Mouse (Mus musculus): ENCODE measurements around the gene Ndnf.

Gene Ndnf

GRCm38 (mm10) chr6:65671451-65671850 lies at the start of gene Ndnf:
Gene Ndnf (plus strand): TSS chr6:65671590.
- peak in 1 of 2 experiments; percentile 7 for DNase-seq (ENCODE audit: low spot score in 2 of 2)

DNA sequence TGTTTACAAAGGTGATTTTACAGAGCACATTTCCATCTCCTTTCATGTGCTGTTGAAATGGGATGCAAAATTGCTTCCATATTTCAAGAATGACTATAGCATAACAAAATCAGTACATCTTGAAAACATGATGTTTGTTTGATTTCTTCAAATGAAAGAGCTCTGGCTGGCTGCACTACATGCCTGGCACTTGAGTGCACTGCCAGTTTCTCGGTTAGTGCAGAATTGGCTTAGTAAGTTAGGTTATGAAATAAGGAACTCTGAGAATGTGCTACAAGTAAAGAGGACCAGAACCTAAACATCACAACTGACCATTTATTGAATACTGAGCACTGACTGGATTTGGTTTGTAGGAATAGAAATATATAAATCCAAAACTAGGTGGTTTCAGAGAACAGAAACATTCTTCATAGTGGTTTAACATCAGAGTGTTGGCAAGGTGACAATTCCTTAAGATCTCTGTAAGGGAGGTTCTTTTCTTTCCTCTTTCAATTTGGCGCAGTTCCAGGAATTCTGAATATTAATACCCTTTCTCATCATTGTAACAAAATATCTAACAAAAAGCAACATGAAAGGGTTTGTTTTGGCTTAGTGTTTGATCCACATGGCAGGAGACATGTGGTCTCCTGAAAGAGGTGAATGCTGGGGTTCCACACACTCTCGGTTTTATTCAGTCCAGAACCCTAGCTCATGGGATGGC lies 48.2 kb upstream of the Ndnf start:
- DNase-seq (ENCODE audit: low spot score in 2 of 2) = no peak

DNA sequence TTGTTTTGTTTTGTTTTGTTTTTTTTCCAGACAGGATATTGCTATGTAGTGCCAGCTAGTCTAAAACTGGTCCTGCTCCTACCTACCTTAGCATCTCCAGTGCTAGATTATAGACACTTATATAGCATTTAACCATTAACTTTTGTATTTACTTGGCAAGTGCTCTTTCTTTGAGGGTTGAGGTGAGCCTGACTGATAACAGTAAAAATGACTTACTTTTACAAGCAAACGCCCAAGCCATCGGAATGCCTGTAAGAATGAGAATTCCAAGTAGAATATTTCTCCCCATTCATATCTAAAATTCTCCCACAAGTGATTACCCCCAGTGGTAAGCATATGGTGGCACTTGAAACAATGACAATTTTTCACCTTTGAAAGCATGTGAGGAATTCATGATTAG lies 40.8 kb upstream of the Ndnf start:
- no peak for DNase-seq (ENCODE audit: low spot score in 2 of 2)

DNA sequence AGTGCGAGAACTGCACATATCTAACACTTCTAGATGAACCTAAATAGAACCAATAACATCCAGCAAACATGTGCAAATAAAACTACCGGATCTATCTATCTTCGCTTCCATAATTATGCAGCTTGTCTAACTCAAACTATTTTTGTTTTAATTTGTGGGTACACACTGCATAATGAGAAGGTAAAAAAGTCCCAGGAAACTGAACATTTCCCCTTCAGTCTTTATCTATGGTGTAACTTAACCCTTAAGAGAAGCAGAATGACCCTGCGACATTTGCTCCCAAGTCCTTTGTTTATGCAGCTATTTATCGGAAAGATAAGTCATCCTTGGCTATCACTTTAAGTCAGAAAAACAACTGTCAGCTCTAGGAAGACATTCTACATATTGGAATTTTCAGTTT lies 39.2 kb upstream of the Ndnf start:
- DNase-seq (ENCODE audit: low spot score in 2 of 2) = no peak

DNA sequence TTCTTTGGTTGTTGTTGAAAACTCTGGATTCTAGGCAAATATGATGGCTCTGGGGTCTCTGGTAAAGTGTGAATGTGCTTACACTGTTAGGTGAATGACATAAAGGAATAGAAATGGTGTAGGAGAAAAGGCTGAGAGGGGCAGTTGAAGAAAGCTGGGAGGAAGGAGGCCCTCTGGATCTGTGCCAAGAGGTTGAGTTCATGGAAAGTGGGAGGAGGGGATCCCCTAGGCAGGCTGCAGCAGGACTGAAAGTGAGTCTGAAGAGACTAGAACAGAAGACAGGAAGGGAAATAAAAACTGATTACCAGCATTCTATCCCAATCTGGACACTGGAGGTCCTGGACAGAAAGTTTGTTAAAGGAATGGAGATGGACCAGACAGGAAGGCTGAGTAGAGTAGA lies 29.0 kb upstream of the Ndnf start:
- no peak for DNase-seq (ENCODE audit: low spot score in 2 of 2)

GRCm38 (mm10) chr6:65644110-65644509 lies 27.3 kb upstream of the Ndnf start:
- no peak for DNase-seq (ENCODE audit: low spot score in 2 of 2)

DNA sequence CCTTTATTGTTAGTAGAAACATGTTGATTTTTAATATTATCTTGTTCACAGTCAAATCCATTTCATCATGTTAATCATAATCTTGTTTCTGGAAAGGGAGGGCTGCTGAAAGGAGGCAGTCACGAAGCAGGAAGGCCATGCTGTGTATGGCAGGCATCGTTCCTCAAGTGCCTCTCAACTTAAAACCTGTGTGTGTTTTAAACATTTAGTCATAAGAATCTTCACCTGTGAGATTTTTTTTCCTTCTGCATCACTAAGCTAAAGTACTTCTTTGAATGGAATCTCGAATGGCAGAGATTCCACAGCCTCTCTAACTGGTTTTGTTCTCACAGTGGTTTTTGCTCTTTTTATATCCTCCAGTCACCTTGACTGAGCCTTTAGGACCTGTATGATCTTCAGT lies 25.0 kb upstream of the Ndnf start:
- no peak for DNase-seq (ENCODE audit: low spot score in 2 of 2)

- DNase-seq (ENCODE audit: low spot score in 2 of 2) = no peak
Observed at GRCm38 (mm10) chr6:65647731-65648130, 23.7 kb upstream of the Ndnf start.

DNA sequence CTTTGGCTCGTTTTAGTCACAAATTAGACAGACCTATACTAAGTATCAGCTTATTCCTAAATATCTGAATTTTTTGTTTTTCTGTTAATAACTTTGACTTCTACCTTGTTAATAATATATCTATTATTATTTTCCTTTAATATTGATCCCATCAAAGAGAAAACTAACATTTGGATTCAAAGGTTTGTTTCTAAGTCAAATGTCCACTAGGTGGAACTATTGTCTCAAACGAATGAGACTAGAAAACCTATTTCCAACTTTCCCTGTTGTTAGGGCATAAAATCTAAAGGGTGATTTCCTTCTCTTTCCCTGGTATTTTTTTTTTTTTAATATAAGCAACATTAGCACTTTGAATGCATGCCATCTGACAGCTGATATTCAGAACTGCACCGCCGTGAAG lies 20.0 kb upstream of the Ndnf start:
- DNase-seq (ENCODE audit: low spot score in 2 of 2) = no peak

DNA sequence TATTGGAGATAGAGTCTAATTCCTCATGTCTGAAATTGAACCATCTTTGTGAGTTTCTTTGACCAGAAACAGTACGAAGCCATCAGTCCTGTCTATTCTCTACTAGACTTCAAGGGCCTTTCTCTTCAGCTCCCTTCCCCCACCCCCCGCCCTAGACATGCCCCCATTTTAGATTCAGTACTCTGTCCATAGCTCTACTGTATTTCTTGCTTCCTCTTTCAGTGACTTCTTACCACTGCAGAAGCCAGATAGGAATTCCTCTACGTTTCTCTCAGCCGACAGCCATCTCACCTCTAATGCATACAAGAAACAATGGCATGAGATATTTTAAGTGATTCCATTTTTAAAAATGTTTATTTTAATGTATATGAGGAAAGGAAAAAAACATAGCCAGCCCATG lies 10.1 kb upstream of the Ndnf start:
- DNase-seq (ENCODE audit: low spot score in 2 of 2) = no peak

GRCm38 (mm10) chr6:65662050-65662449 lies 9.3 kb upstream of the Ndnf start:
- DNase-seq (ENCODE audit: low spot score in 2 of 2) = no peak

DNA sequence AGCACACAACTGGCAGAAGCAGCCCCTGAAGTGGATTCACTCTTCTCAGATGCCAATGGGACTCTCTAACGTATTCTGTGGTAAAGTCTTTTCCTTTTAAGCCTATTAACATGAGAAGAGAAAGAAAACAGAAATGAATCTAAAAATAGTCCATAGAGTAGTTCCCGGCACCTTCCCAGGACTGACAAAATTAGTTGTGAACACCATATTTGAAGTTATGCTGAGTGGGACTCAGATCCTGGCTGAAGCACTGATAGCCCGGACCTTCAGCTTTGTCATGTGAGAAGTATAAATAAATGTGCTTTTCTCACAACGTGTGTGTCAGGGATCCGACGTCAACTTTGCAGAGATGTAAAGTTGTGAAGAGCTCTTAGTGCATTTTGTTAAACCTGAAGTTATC lies 7.4 kb upstream of the Ndnf start:
- DNase-seq (ENCODE audit: low spot score in 2 of 2) = no peak

- no peak for DNase-seq (ENCODE audit: low spot score in 2 of 2)
Observed at GRCm38 (mm10) chr6:65666295-65666694, 5.1 kb upstream of the Ndnf start.

GRCm38 (mm10) chr6:65669971-65670370 lies 1.4 kb upstream of the Ndnf start:
- no peak for DNase-seq (ENCODE audit: low spot score in 2 of 2)

DNA sequence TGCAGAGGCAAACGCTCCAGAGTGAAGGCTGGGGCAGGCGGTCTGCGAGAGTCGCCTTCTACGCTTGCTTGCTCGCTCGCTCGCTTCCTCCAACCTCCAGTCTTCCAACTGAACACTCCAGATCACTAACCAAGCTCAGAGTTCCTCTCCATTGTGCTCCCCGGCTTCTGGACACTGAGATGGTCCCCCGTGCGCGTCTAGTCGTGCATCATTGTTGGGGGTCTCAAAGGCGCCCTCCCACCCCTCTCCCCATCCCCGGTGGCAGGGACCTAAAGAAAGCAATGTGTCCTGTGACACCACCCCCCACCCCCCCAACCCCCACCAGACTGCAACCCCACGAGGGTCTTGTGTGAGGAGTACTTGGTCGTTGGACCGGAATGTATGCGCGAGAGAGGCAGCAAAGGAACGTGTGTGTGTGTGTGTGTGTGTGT lies 394 bp upstream of the Ndnf start:
- no peak for DNase-seq (ENCODE audit: low spot score in 2 of 2)

DNA sequence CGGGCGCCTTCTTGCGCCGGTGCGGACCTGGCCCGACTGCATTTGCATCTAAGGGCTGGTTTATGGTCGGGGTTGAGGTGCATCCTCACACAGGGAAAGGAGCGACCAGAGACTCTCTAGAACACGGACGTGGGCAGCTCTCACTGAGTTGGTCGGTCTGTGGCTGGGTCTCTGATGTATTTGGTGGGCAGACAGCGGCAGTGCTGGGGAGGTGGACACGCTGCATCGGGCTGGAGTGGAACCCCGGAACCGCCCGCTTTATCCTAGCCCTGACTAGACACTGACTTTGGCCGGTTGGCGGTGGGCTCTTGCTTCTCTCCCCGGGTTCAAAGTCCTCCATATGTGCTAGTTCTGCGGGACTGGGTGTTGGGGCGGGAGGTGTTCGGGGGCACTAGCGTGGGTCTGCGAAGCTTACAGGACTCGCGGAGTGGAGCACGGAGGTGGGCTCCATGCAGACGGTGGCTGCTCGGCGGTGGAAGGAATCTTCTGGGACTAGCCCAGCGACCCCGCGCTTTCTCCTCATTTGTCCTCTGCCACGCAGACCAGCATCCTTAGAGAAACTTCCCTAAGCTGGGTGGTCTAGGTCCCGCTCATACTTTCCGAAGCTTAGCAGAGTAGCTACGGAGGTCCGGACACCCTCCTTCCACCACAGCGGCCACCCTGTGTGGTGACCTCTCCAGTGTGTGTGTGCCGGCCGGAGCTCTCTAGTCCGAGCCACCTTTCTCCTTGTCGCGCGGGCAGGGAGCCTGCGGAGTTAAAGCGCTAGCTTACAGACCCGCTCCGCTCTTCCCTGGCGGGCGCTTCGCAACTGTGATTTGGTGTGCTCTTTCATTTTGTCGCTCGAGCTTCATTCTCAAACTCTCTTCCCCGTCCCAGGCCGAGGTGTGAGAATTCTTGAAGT lies 991 bp downstream of the Ndnf start:
- DNase-seq (ENCODE audit: low spot score in 2 of 2) = no peak

DNA sequence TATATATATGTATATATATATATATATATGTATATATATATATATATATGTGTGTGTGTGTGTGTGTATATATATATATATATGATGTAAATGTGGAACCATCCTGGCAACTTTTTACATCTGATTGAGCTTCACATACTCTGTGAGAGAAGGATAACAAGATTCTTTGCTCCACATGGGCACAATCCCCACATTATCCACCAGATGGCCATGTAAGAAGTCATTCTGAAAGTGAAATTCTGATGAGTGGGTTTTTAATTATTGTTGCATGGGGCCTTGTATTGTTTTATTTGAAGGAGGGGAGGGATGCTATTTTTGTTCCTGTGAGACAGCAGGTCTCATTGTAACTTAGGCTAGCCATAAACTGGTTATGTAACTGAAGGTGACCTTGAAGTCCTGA lies 22.5 kb downstream of the Ndnf start:
- no peak for DNase-seq (ENCODE audit: low spot score in 2 of 2)

- DNase-seq (ENCODE audit: low spot score in 2 of 2) = no peak
Observed at GRCm38 (mm10) chr6:65720676-65721075, 49.3 kb downstream of the Ndnf start.

DNA sequence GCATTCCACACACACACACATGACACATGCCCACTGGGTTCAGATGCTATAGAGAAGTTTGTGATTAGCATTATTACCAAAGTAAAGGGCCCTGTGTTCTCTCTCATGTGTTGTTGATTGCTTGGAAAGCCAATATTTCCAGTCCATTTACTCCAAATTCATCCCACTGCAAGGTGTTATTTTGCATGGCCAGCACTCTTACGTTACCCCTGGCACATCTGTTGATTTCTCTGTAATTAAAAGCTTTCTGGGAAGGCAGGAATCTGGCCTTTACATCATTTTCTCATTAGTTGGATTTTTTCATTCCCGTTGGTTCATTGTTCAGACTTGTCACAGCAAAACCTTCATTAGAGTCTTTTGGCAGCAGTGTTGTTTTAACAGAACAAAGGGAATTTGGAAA lies 54.3 kb downstream of the Ndnf start:
- DNase-seq (ENCODE audit: low spot score in 2 of 2) = no peak

DNA sequence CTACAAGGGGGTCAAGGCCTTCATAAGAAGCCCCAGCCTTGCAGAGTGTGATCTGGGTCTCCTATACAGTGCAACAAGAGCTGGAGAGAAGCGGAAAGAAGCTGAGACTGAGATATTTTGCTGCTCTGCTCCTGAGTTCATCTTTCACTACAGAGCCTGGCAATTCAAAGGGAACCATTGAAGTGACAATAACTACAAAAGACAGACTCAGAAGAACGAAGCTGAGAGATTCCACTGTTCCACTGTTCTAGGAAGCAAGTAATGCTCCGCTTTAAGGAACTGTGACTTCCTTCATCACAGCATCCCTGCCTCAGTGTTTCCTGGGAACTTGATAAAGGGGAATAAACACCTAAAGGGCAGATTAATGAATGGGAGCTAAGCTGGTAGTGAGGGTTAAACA lies 56.9 kb downstream of the Ndnf start:
- no peak for DNase-seq (ENCODE audit: low spot score in 2 of 2)

DNA sequence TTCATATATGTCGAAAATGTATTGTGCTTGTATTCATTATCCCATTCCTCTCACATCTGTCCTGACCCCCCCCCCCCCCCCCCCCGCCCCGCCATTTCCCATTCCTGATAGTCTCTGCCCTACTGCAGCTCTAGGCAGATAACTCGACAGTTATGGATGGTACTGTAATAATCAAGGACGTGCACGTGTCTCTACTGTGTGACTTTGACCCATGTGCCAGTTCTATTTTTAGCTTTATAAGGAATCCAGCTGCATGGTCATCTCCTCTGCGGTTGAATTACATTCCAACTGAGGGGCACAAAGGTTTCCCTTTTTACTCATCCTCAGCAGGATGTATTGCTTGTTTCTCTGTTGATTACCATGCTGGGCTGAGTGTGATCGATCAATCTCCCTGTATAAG lies 68.1 kb downstream of the Ndnf start:
- no peak for DNase-seq (ENCODE audit: low spot score in 2 of 2)

GRCm38 (mm10) chr6:65743144-65743870 lies 71.9 kb downstream of the Ndnf start:
- DNase-seq (ENCODE audit: low spot score in 2 of 2) = no peak

DNA sequence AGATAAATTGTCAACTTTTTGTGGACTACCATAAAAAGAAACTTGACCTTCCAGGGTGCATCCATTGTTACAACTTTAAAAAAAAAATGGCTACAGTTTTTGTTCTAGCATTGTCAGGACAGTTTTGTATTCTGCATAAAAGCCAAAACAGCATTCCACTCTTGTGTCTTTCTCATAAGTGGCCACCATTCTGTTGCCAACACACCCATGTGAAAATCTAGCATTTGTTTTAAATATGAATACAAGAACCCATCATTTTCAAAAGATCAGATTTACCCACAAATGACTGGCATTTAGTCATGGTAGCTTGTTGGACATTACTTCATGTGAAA lies 72.4 kb downstream of the Ndnf start:
- DNase-seq (ENCODE audit: low spot score in 2 of 2) = no peak
